Mouse (Mus musculus): ENCODE results near the gene Actl7b.

DNA sequence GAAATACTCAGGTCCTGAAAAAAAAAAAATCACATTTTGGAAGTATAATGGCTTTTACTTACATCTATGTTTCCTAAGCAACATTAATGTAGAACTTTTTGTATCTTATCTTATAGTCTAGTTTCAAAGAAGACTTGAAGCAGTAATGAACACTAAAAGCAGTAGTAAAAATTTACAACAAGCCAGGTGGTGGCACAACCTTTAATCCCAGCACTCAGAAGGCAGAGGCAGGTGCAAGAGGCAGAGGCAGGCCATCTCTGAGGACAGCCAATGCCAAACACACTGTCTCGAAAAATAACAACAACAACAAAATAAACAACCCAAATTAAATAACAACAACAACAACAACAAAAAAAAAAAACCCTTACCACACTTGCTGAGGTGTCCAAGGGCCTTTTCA is 29.8 kb upstream of the Actl7b start:
- no peak for TF ChIP-seq CTCF (conservative IDR thresholded peaks at IDR 0.05; ENCODE audit: low read length)
- TF ChIP-seq POU5F1 (IDR thresholded peaks at IDR 0.05; ENCODE audit: borderline replicate concordance, low read length), result no peak
- TF ChIP-seq NANOG (IDR thresholded peaks at IDR 0.05; ENCODE audit: borderline replicate concordance, low read length), result no peak
